Mouse (Mus musculus) cerebellum, adult 2 months (tissue): ENCODE results near the gene Mocs1.

Experiments
- CTCF ChIP-seq: fragments of 200-500 bp; IDR thresholded peaks from 2 replicates; pipeline ENCODE4 v1.5.1; 2011; ENCODE audit warnings: low read depth, mild to moderate bottlenecking, control low read depth, low read length, moderate library complexity, borderline replicate concordance; ENCODE audit not compliant: insufficient read depth
- POLR2A ChIP-seq: fragments of 200-500 bp; IDR thresholded peaks from 2 replicates; pipeline ENCODE4 v1.6.1; 2011; ENCODE audit warnings: low read length, control low read depth, borderline replicate concordance; ENCODE audit not compliant: insufficient read depth

DNA sequence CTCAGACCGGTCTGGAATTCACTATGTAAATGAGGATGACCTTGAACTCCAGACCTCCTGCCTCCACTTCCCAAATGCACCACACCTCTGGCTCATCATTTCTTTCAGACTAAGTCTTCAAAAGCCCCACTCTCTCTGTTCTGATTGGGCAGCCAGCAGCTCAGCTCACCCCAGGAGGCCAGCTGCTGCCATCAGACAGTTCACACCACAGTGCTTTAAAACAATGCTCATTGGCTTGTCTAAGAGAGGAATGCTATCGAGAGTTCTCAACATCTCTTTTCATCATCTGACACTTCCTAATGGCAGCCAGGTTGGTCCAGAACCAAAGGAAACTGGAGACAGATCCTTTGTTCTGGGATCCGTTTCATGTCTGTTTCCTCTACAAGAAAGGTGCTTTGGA is 70.0 kb downstream of the Mocs1 start:
- TF ChIP-seq POLR2A, result no peak
- no peak for TF ChIP-seq CTCF
